Mouse (Mus musculus) monocyte, adult 2 months (primary cell): ENCODE data around the gene Iqcf1.

ENCODE experiments used
- DNase-seq, 2 experiments: peaks; one replicate each; pipeline ENCODE4 v3.0.0; 2022; ENCODE audit warnings: low spot score in 2 of 2, low read depth in 1 of 2

The Iqcf1 gene

GRCm38 (mm10) chr9:106464751-106465541, 34.8 kb upstream of the Iqcf1 start:
- DNase-seq: no peak

- DNase-seq: no peak
Measured at GRCm38 (mm10) chr9:106465571-106466200, 34.1 kb upstream of the Iqcf1 start, which contains the start of gene Gpr62. Gene Gpr62, minus strand, starts transcription at chr9:106465938.

GRCm38 (mm10) chr9:106466721-106467120, 33.0 kb upstream of the Iqcf1 start:
- DNase-seq: no peak

- no peak for DNase-seq
Measured at GRCm38 (mm10) chr9:106467746-106468145, 32.0 kb upstream of the Iqcf1 start.

- DNase-seq: no peak
Measured at GRCm38 (mm10) chr9:106469317-106469716, 30.4 kb upstream of the Iqcf1 start.

GRCm38 (mm10) chr9:106469776-106470175, 30.0 kb upstream of the Iqcf1 start:
- no peak for DNase-seq

GRCm38 (mm10) chr9:106470991-106471750, 28.6 kb upstream of the Iqcf1 start:
- DNase-seq: no peak

GRCm38 (mm10) chr9:106471892-106472291, 27.9 kb upstream of the Iqcf1 start:
- DNase-seq: no peak

GRCm38 (mm10) chr9:106472321-106472720, 27.4 kb upstream of the Iqcf1 start:
- no peak for DNase-seq

GRCm38 (mm10) chr9:106473081-106473752, 26.6 kb upstream of the Iqcf1 start:
- DNase-seq: no peak

- no peak for DNase-seq
Measured at GRCm38 (mm10) chr9:106473753-106474105, 26.0 kb upstream of the Iqcf1 start.

- no peak for DNase-seq
Measured at GRCm38 (mm10) chr9:106474456-106474855, 25.3 kb upstream of the Iqcf1 start.

GRCm38 (mm10) chr9:106475046-106475445, 24.7 kb upstream of the Iqcf1 start:
- DNase-seq: no peak

GRCm38 (mm10) chr9:106475663-106476001, 24.1 kb upstream of the Iqcf1 start, which contains the start of gene Rrp9:
Gene Rrp9, plus strand, starts transcription at chr9:106475963.
- no peak for DNase-seq

- DNase-seq: peak in 1 of 2 experiments; percentile 49
Measured at GRCm38 (mm10) chr9:106476002-106476923, 23.5 kb upstream of the Iqcf1 start.

- DNase-seq: peak; percentile 97 to 99
Measured at GRCm38 (mm10) chr9:106476924-106477484, 22.8 kb upstream of the Iqcf1 start, which contains the start of gene Parp3. Gene Parp3, minus strand, starts transcription at chr9:106476949.

GRCm38 (mm10) chr9:106477649-106478048, 22.1 kb upstream of the Iqcf1 start:
- DNase-seq: no peak

GRCm38 (mm10) chr9:106478101-106478500, 21.7 kb upstream of the Iqcf1 start:
- no peak for DNase-seq

- DNase-seq: no peak
Measured at GRCm38 (mm10) chr9:106480541-106480940, 19.2 kb upstream of the Iqcf1 start.

- peak in 1 of 2 experiments; percentile 1 for DNase-seq
Measured at GRCm38 (mm10) chr9:106481075-106481474, 18.7 kb upstream of the Iqcf1 start.
